Mouse (Mus musculus): ENCODE data around the gene M1ap. TPM values are rescaled to one million over a fixed set of nuclear protein-coding genes. Genes with fewer than 3 reads are reported as not detected.
A peak's percentile ranks its signal among the peaks of the same experiment; 100 is the strongest.

Gene M1ap
- polyA plus RNA-seq, 1 experiment from 2014 or later: 0.13 TPM

DNA sequence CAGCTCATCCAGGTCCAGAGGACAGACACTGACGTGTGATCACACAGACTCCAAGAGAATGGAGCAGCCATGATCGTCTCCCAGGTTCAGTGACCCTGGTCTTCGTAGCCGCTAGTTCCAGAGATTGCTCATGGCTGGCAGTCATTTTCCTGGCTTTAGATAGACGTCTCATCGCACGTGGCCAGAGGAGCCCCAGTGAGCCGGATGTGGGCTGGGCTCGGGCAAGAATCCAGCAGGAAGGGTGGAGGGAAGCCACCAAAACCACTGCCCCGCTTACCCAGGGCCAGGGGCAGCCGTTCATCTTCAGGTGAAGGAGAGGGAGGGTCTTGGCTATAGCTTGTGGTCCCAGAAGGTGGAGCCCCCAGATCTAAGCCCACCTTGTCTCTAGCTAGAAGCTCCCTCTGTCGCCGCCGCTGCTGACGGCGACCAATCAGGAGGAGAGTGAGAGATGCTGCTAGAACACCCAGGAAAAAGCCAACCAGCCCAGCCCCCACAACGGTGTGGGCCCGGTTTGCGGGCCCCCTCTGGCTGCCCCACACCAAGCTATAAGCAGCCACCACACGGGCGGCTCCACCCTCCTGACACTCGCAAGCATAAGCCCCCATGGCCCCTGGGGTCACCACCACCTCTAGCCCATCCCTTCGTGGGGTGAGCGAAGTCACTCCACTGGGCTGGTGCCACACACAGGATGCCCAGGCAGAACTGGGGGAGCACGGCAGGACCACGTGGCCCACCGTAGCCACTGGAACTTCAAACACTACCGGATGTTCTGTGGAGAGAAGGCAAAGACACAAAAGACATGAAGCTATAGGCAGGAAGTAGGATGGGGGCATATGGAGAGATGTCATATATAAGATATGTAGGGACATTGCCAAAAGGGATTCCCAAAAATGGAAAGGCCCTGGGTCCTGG lies 33.1 kb upstream of the M1ap start:
- no peaks in the 10 kb centered on the region for H3K9me3 ChIP-seq (replicated peaks; ENCODE audit: control insufficient read depth, low read length)
- H3K27me3 ChIP-seq (replicated peaks; ENCODE audit: control insufficient read depth, insufficient read depth, low read length): no peaks in the 10 kb centered on the region
- H3K36me3 ChIP-seq (ENCODE audit: control insufficient read depth, insufficient read depth, low read length): 0 out of 2 replicates have a peak, but pooled peaks cover 5% of the 10 kb centered on the region
- DNase-seq (ENCODE audit: low spot score): no peak
- no peak overlapping the region for H3K9ac ChIP-seq (ENCODE audit: low read length)
- ATAC-seq: no peak
- no peak overlapping the region for H3K27ac ChIP-seq (ENCODE audit: low read depth, low read length)
- H3K4me1 ChIP-seq (ENCODE audit: control insufficient read depth, insufficient read depth, low read length): no peaks in the 10 kb centered on the region
- H3K4me2 ChIP-seq (ENCODE audit: low read length): no peak overlapping the region
- no peak overlapping the region for H3K4me3 ChIP-seq (ENCODE audit: low read depth, low read length)
- 85% methylated on average over 28 of the region's 28 CpGs for WGBS

DNA sequence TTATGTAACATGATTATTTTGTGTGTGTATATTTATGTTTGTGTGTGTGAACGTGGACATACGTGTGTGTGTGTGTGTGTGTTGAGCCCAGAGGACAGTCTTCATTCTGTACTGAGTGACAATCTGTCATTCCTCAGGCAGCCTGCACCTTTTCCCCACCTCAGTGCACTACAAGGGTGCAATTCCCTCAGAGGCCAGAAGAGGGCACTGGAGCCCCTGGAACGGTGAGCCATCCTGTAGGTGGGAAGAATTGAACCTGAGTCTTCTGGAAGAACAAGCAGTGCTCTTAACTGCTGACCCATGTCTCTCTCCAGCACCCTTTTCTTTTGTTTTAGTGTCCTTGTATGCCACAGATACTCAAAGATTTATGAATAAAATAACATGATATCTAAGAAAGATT lies 30.8 kb upstream of the M1ap start:
- ATAC-seq: no peak
- no peak overlapping the region for H3K4me3 ChIP-seq (ENCODE audit: low read depth, low read length)
- H3K36me3 ChIP-seq (ENCODE audit: control insufficient read depth, insufficient read depth, low read length): 0 out of 2 replicates have a peak, but pooled peaks cover 5% of the 10 kb centered on the region
- H3K4me2 ChIP-seq (ENCODE audit: low read length): no peak overlapping the region
- H3K4me1 ChIP-seq (ENCODE audit: control insufficient read depth, insufficient read depth, low read length): no peaks in the 10 kb centered on the region
- no peak overlapping the region for H3K9ac ChIP-seq (ENCODE audit: low read length)
- WGBS: 18% methylated on average over 3 of the region's 3 CpGs
- DNase-seq (ENCODE audit: low spot score): peak; percentile 40
- H3K27me3 ChIP-seq (replicated peaks; ENCODE audit: control insufficient read depth, insufficient read depth, low read length): no peaks in the 10 kb centered on the region
- H3K27ac ChIP-seq (ENCODE audit: low read depth, low read length): no peak overlapping the region
- no peaks in the 10 kb centered on the region for H3K9me3 ChIP-seq (replicated peaks; ENCODE audit: control insufficient read depth, low read length)

DNA sequence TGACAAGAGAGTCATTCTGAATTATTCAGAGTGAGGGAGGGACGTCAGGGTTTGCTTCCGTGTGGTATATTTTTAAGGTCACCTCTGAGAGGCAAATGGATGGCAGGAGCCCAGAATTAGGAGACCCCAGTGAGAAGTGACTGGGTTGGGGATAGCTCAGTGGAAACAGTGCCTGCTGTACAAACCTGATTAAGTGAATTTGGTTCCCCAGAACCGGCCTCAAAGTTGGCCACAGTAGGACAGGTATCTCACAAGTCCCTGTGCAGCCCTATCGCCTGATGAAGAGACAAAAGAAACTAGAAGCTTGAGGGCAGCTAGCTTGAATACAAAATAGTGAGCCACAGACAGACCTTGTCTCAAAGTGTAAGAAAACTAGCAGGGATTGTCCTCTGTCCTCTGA lies 30.2 kb upstream of the M1ap start:
- Histone ChIP-seq H3K9me3 (replicated peaks; ENCODE audit: control insufficient read depth, low read length) (no peaks in the 10 kb centered on the region), H3K4me2 (ENCODE audit: low read length) (no peak overlapping the region), H3K27ac (ENCODE audit: low read depth, low read length) (no peak overlapping the region), H3K36me3 (ENCODE audit: control insufficient read depth, insufficient read depth, low read length) (0 out of 2 replicates have a peak, but pooled peaks cover 5% of the 10 kb centered on the region), H3K4me1 (ENCODE audit: control insufficient read depth, insufficient read depth, low read length) (no peaks in the 10 kb centered on the region), H3K4me3 (ENCODE audit: low read depth, low read length) (no peak overlapping the region), H3K27me3 (replicated peaks; ENCODE audit: control insufficient read depth, insufficient read depth, low read length) (no peaks in the 10 kb centered on the region), H3K9ac (ENCODE audit: low read length) (no peak overlapping the region)
- ATAC-seq: no peak
- no peak for DNase-seq (ENCODE audit: low spot score)
- WGBS: 89% methylated on average over 4 of the region's 4 CpGs

DNA sequence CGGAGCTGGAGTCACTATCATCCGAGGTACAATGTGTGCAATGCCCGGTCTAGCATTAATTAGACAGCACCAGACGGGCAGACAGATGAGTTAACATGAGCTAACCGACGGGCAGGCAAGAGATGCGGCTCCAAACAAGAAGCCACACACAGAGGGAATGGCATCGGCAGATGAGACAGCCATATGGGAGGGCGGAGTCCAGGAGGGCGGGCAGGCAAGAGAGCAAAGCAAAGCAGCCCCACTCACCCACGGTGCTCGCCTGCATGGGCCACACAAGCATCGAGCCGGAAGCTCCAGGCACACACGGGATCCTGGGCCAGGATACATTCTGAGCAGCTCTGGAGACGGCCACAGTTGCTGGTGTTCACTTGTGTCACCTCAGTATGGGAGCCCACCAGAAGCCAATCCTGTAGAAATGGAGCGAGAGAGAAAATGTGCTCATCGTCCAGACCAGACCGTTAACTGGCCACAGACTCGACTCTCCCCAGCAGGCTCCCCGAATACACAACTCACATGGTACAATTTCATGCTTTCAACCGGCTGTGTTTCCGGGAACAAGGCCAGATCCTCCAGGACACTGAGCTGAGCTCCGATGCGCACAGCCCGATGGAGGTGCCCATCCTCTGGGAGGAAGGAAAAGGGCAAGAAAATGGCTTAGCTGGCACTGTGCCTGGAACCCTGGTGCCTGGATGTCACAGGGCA lies 29.5 kb upstream of the M1ap start:
- 70% methylated on average over 26 of the region's 26 CpGs for whole genome bisulfite sequencing
- no peak overlapping the region for H3K4me3 ChIP-seq (ENCODE audit: low read depth, low read length)
- DNase-seq (ENCODE audit: low spot score): peak; percentile 73
- no peak overlapping the region for H3K27ac ChIP-seq (ENCODE audit: low read depth, low read length)
- H3K4me1 ChIP-seq (ENCODE audit: control insufficient read depth, insufficient read depth, low read length): no peaks in the 10 kb centered on the region
- no peaks in the 10 kb centered on the region for H3K27me3 ChIP-seq (replicated peaks; ENCODE audit: control insufficient read depth, insufficient read depth, low read length)
- H3K36me3 ChIP-seq (ENCODE audit: control insufficient read depth, insufficient read depth, low read length): 0 out of 2 replicates have a peak, but pooled peaks cover 5% of the 10 kb centered on the region
- no peaks in the 10 kb centered on the region for H3K9me3 ChIP-seq (replicated peaks; ENCODE audit: control insufficient read depth, low read length)
- no peak overlapping the region for H3K4me2 ChIP-seq (ENCODE audit: low read length)
- peak; percentile 89 for ATAC-seq
- no peak overlapping the region for H3K9ac ChIP-seq (ENCODE audit: low read length)

DNA sequence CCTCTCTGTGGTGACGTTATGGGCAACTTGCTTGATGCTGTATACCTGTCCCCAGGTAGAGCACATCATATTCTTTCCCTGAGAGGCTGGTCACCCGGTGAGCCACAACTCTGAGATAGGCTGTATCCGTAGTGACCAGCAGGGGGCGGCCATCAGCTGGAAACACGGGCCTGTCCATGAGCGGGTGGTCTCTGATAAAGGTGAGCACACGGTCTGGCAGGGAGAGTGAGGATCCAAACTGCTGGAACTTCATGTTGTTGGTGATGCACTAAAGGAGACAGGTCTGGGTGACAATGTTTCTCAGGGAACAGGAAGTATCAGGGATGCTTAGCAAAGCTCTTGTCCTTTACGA lies 28.9 kb upstream of the M1ap start:
- Histone ChIP-seq H3K4me2 (ENCODE audit: low read length) (no peak overlapping the region), H3K4me3 (ENCODE audit: low read depth, low read length) (no peak overlapping the region), H3K9me3 (replicated peaks; ENCODE audit: control insufficient read depth, low read length) (no peaks in the 10 kb centered on the region), H3K9ac (ENCODE audit: low read length) (no peak overlapping the region), H3K36me3 (ENCODE audit: control insufficient read depth, insufficient read depth, low read length) (0 out of 2 replicates have a peak, but pooled peaks cover 5% of the 10 kb centered on the region), H3K4me1 (ENCODE audit: control insufficient read depth, insufficient read depth, low read length) (no peaks in the 10 kb centered on the region), H3K27me3 (replicated peaks; ENCODE audit: control insufficient read depth, insufficient read depth, low read length) (no peaks in the 10 kb centered on the region), H3K27ac (ENCODE audit: low read depth, low read length) (no peak overlapping the region)
- ATAC-seq (peak; percentile 35), DNase-seq (ENCODE audit: low spot score) (peak; percentile 48)
- WGBS: 19% methylated on average over 8 of the region's 8 CpGs

DNA sequence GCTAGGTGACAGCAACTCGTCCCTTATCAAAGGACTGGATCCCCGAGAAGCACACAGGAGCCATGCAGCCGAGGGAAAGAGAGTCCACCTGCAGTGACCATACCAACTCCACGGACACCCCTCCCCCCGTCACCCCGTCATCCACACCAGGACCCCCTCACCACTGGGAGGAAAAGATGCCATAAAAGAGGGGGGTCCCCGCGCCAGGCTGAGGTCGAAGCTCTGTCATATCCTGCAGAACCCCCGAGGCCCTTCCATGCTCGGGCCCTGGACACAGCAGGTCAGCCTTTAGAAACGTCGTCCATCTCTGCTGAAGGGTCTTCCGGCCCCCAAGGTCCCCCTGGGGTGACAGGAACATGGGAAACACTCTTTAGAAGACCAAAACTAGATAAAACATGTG lies 28.3 kb upstream of the M1ap start:
- no peaks in the 10 kb centered on the region for H3K4me1 ChIP-seq (ENCODE audit: control insufficient read depth, insufficient read depth, low read length)
- no peak overlapping the region for H3K27ac ChIP-seq (ENCODE audit: low read depth, low read length)
- no peak for DNase-seq (ENCODE audit: low spot score)
- no peak overlapping the region for H3K4me3 ChIP-seq (ENCODE audit: low read depth, low read length)
- no peaks in the 10 kb centered on the region for H3K27me3 ChIP-seq (replicated peaks; ENCODE audit: control insufficient read depth, insufficient read depth, low read length)
- no peak for ATAC-seq
- H3K4me2 ChIP-seq (ENCODE audit: low read length): no peak overlapping the region
- no peak overlapping the region for H3K9ac ChIP-seq (ENCODE audit: low read length)
- WGBS: 88% methylated on average over 14 of the region's 14 CpGs
- H3K36me3 ChIP-seq (ENCODE audit: control insufficient read depth, insufficient read depth, low read length): 0 out of 2 replicates have a peak, but pooled peaks cover 5% of the 10 kb centered on the region
- no peaks in the 10 kb centered on the region for H3K9me3 ChIP-seq (replicated peaks; ENCODE audit: control insufficient read depth, low read length)

DNA sequence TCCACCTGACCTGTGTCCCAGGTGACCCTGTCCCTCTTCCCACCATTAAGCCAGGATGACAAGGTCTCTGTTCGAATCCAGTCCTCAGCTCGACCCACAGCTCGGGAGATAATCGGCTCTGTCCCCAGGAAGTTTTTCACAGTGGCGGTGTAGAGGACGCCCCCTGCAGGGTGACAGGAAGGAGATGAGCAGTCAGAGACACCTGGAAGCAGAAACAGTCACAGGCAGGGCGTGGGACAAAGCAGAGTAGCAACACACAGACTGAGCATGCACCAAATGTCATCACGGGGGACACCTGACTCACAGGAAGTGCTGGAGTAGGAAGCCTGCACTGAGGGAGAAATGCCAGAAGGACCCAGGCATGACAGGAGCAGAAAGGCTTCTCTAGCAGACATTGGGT lies 27.2 kb upstream of the M1ap start:
- no peak for ATAC-seq
- no peaks in the 10 kb centered on the region for H3K4me1 ChIP-seq (ENCODE audit: control insufficient read depth, insufficient read depth, low read length)
- 73% methylated on average over 8 of the region's 8 CpGs for whole genome bisulfite sequencing

DNA sequence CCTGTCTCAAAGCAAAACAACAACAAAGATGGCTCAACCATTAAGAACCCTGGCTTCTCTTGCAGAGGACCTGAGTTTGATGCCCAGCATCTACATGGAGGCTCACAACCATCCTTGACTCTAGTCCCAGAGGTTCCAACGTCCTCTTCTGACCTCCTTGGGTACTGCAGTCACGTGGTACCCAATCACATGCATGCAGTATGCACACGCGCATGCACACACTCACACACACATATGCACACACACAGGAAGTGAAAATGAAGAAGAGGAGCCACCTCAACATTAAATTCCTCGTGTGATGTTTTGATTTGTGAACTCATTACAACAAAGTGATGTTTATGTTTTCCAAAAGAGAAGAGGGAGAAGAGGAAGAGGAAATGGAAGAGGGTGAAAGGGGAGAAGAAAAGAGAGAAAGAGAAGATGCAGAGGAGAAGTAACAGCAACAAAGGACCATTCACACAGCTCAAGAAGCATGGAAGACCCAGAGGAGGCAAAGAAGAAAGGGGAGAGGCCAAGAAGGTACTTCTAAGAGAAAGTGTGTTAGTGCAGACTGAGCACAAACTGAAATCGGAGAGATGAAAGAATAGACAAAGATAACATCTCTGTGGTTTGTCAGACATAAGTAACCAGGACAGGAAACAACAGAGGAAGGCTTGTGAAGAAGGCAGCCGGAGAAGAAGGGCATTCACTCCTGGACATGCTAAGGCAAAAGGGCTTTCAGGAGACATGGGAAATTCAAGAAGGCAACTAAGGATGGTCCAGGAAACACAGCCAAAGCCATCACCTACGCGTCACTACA lies 25.1 kb upstream of the M1ap start:
- 78% methylated on average over 9 of the region's 9 CpGs for WGBS
- H3K9ac ChIP-seq (ENCODE audit: low read length): no peak overlapping the region
- DNase-seq (ENCODE audit: low spot score) (no peak), ATAC-seq (no peak)
- no peak overlapping the region for H3K4me2 ChIP-seq (ENCODE audit: low read length)
- H3K27ac ChIP-seq (ENCODE audit: low read depth, low read length): no peak overlapping the region
- no peak overlapping the region for H3K4me3 ChIP-seq (ENCODE audit: low read depth, low read length)
- H3K27me3 ChIP-seq (replicated peaks; ENCODE audit: control insufficient read depth, insufficient read depth, low read length): no peaks in the 10 kb centered on the region
- H3K9me3 ChIP-seq (replicated peaks; ENCODE audit: control insufficient read depth, low read length): no peaks in the 10 kb centered on the region
- H3K36me3 ChIP-seq (ENCODE audit: control insufficient read depth, insufficient read depth, low read length): 0 out of 2 replicates have a peak, but pooled peaks cover 5% of the 10 kb centered on the region
- no peaks in the 10 kb centered on the region for H3K4me1 ChIP-seq (ENCODE audit: control insufficient read depth, insufficient read depth, low read length)

More for the DNA sequence above, 27.2 kb upstream of the M1ap start:
- H3K9me3 ChIP-seq (replicated peaks; ENCODE audit: control insufficient read depth, low read length): no peaks in the 10 kb centered on the region
- H3K4me2 ChIP-seq (ENCODE audit: low read length): no peak overlapping the region
- H3K36me3 ChIP-seq (ENCODE audit: control insufficient read depth, insufficient read depth, low read length): 0 out of 2 replicates have a peak, but pooled peaks cover 5% of the 10 kb centered on the region
- H3K27ac ChIP-seq (ENCODE audit: low read depth, low read length): no peak overlapping the region
- H3K27me3 ChIP-seq (replicated peaks; ENCODE audit: control insufficient read depth, insufficient read depth, low read length): no peaks in the 10 kb centered on the region
- no peak overlapping the region for H3K9ac ChIP-seq (ENCODE audit: low read length)
- DNase-seq (ENCODE audit: low spot score): no peak
- H3K4me3 ChIP-seq (ENCODE audit: low read depth, low read length): no peak overlapping the region
